Mouse (Mus musculus) E14TG2a.4 (cell line): ENCODE measurements around the gene Notch2.

Source experiments
- H3K27me3 ChIP-seq: 2 replicates; pipeline ENCODE4 v1.6.1; 2014; ENCODE audit warnings: low read length, control low read depth; ENCODE audit not compliant: insufficient read depth
- H3K36me3 ChIP-seq: 2 replicates; pipeline ENCODE4 v1.6.1; 2014; ENCODE audit warnings: low read length, control low read depth; ENCODE audit not compliant: insufficient read depth
- H3K4me1 ChIP-seq: replicated peaks from 2 replicates; pipeline ENCODE4 v1.6.1; 2014; ENCODE audit warnings: low read depth, low read length, control low read depth
- H3K4me3 ChIP-seq: replicated peaks from 2 replicates; pipeline ENCODE4 v1.5.1; 2014; ENCODE audit warnings: mild to moderate bottlenecking, low read length
- H3K9me3 ChIP-seq: 2 replicates; pipeline ENCODE4 v1.6.1; 2014; ENCODE audit warnings: low read length, control low read depth
- CTCF ChIP-seq: conservative IDR thresholded peaks from 2 replicates; pipeline ENCODE4 v1.5.1; 2014; ENCODE audit warnings: low read length
- NANOG ChIP-seq: IDR thresholded peaks from 2 replicates; pipeline ENCODE4 v1.6.1; 2014; ENCODE audit warnings: borderline replicate concordance, low read length, mixed read lengths
- POU5F1 ChIP-seq: IDR thresholded peaks from 2 replicates; pipeline ENCODE4 v1.6.1; 2014; ENCODE audit warnings: low read length, borderline replicate concordance

Notch2 gene

DNA sequence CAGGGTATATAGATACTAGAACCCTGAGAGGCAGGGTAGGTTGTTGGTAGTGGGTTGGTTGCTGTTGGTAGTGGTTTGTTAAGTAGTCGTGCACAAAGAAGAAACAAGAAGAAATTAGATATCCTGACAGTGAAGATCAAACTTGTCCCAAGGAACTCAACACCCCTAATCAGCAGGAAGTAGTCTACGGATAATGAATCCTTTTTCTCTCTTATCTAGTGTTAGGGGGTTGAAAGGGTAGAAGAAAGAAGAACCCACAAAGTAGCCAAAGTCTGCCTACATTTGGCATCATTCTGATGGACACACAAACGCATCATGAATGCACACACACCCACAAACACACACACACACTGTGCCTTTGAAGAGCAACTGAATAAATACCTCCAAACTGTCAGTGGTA is 9.1 kb upstream of the Notch2 start:
- H3K4me3 ChIP-seq = no peak overlapping the region

DNA sequence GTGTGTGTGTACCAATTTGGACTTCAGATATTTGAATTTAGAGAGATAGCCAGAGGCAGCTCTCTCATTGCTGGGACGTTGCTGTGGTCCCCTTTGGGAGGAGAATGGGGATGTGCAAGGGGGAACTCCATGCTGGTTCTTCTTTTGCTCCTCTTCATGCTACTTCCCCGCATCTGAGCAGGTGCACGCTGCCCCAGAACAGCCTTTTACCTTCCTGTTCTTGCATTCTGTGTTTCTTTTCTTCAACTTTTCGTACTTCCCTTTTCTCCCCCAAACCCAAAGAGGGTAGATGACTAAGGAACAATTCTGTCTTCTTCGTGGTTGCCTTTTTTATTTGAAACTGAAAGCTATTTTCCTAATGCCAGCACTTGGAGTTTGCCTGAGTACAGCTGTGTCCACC is 8.0 kb upstream of the Notch2 start:
- H3K27me3 ChIP-seq = peaks cover 12% of the 10 kb centered on the region
- H3K4me1 ChIP-seq = no peaks in the 10 kb centered on the region
- no peaks in the 10 kb centered on the region for H3K36me3 ChIP-seq
- H3K9me3 ChIP-seq = peaks cover 6% of the 10 kb centered on the region; the same call in 1 of the 2 replicates
- H3K4me3 ChIP-seq = no peak overlapping the region
- TF ChIP-seq CTCF (no peak), POU5F1 (no peak)

More for the DNA sequence above, 9.1 kb upstream of the Notch2 start:
- no peaks in the 10 kb centered on the region for H3K4me1 ChIP-seq
- H3K36me3 ChIP-seq = no peaks in the 10 kb centered on the region
- H3K27me3 ChIP-seq = peaks cover 16% of the 10 kb centered on the region
- TF ChIP-seq NANOG (no peak), POU5F1 (no peak), CTCF (no peak)
- H3K9me3 ChIP-seq = peaks cover 6% of the 10 kb centered on the region; the same call in 1 of the 2 replicates

DNA sequence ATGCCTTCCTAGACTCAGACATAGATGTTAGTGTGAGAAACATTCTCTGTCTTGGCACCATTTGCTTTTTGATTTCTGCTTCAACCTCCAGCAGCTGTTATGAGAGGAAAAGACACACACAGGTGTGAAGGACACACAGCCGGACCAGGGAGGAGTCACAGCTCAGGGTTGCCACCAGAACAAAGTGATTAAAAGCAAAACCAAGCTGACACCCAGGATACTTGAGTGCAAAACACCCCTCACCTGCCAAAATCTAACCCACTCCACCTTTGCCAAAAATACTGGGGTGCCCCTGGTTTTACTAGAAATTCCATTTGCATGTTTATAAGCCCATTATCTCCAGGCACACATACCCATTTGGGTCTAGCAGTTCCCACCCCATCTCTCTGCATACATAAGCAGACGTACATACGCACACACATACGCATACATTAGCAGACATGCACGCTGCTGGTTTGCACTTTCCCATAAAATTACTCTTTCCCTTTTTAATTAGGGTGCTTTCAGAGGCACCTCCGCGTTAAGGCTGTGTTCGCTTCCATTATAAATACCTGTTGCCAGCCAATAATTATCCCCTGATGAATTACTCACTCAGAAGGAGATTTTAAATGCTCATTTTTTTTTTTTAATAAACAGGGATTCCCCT is 7.2 kb upstream of the Notch2 start:
- Histone ChIP-seq H3K4me1 (no peaks in the 10 kb centered on the region), H3K27me3 (peaks cover 11% of the 10 kb centered on the region), H3K4me3 (no peak overlapping the region), H3K9me3 (peaks cover 6% of the 10 kb centered on the region; the same call in 1 of the 2 replicates), H3K36me3 (no peaks in the 10 kb centered on the region)
- no peak for TF ChIP-seq CTCF
- no peak for TF ChIP-seq POU5F1
- TF ChIP-seq NANOG = no peak

DNA sequence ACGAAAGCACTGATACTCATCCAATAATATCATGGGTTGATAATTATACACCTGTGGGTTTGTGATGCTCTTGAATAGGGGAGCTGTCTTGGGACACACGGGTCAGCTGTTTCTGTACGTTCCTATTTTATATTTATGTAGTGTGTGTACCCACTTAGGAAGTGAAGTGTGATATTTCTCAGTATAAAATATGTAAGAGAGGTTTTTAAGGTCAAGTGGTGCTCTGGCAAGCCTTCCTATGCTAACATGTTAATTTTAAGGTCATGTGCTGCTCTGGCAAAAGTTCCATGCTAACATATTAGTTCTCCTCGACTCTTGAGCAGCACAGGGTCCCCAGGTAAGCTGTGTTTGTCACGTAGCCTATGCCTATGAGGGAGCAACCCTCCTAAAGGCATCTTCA is 6.4 kb upstream of the Notch2 start:
- peaks cover 3% of the 10 kb centered on the region; the same call in 1 of the 2 replicates for H3K9me3 ChIP-seq
- H3K36me3 ChIP-seq = no peaks in the 10 kb centered on the region
- no peak for TF ChIP-seq NANOG
- TF ChIP-seq POU5F1 = no peak
- TF ChIP-seq CTCF = no peak
- no peaks in the 10 kb centered on the region for H3K4me1 ChIP-seq
- peaks cover 15% of the 10 kb centered on the region for H3K27me3 ChIP-seq
- H3K4me3 ChIP-seq = no peak overlapping the region

DNA sequence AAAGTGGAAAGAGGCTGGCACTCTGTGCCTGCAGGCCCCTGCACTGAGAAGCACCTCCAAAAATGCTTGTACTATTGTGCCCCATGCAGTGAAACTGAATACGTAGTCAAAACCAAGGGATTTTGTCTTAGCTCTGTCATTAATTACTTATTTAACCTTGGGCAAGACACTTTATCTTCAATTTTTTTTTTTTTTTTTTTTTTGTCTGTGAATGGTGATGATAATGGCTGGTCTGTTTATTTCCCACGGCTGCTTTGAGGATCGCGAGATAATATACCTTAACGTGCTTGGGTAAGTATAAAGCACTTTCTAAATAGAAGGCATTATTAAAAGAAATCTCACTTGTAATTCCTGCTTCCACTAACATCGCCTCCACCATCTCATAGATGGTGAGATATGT is 5.2 kb upstream of the Notch2 start:
- Histone ChIP-seq H3K27me3 (peaks cover 24% of the 10 kb centered on the region), H3K9me3 (no peaks in the 10 kb centered on the region), H3K4me3 (no peak overlapping the region), H3K36me3 (no peaks in the 10 kb centered on the region), H3K4me1 (peaks cover 4% of the 10 kb centered on the region; the same call in 1 of the 2 replicates)
- no peak for TF ChIP-seq NANOG
- TF ChIP-seq POU5F1 = no peak

DNA sequence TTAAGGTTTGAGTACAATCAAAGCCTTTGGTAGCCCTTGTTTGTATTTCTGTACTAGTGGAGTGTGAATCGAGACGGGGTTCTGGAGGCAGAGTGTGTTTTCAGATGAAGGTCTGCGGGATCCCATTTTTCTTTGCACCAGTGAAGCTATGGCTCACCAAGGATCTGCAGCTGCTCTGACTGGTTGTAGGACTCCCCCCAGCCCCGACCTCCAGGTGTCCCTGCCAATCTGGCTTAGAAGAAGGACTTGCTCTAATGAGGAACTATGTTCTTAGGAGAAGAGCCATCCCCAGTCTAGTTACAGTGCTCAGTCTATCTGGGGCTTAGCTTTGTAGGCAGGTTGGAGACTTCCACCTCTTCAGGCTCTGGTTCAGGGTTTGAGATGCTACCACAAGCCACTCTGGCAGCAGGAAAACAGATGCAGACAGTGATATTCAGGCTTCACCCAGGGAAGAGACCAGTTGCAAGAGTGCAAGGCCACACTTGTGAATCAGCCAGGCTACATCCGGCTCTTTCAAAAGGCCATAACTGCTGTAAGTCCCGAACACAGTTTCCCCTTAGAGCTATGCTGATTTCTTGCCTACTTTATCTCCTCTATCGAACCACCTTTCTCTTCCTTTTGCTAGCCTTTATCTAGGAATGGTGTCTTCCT is 4.0 kb upstream of the Notch2 start:
- TF ChIP-seq NANOG = no peak
- TF ChIP-seq CTCF = no peak
- no peak for TF ChIP-seq POU5F1
- H3K27me3 ChIP-seq = peaks cover 28% of the 10 kb centered on the region
- H3K9me3 ChIP-seq = no peaks in the 10 kb centered on the region
- no peak overlapping the region for H3K4me3 ChIP-seq
- H3K36me3 ChIP-seq = no peaks in the 10 kb centered on the region
- peaks cover 7% of the 10 kb centered on the region for H3K4me1 ChIP-seq

DNA sequence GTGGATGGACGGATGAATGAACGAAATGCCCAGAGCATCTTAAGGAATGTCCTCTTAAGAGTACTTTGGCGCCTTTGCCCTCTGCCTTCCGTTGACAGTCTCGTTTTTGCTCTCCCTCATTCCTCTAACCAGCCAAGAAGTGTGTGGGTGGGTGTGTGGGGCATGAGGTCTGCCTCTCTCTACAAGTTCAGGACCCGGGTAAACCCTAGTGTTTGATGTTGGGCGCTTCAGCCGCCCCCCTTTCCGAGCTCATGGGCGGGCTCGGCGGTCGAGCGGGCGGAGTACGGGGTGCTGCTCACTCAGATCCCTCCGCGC is 284 bp upstream of the Notch2 start:
- peak overlapping the region; percentile 93 for H3K4me3 ChIP-seq
- peaks cover 12% of the 10 kb centered on the region for H3K4me1 ChIP-seq
- peaks cover 40% of the 10 kb centered on the region for H3K27me3 ChIP-seq
- TF ChIP-seq POU5F1 (no peak), NANOG (no peak), CTCF (no peak)
- H3K36me3 ChIP-seq = no peaks in the 10 kb centered on the region
- H3K9me3 ChIP-seq = peaks cover 11% of the 10 kb centered on the region

DNA sequence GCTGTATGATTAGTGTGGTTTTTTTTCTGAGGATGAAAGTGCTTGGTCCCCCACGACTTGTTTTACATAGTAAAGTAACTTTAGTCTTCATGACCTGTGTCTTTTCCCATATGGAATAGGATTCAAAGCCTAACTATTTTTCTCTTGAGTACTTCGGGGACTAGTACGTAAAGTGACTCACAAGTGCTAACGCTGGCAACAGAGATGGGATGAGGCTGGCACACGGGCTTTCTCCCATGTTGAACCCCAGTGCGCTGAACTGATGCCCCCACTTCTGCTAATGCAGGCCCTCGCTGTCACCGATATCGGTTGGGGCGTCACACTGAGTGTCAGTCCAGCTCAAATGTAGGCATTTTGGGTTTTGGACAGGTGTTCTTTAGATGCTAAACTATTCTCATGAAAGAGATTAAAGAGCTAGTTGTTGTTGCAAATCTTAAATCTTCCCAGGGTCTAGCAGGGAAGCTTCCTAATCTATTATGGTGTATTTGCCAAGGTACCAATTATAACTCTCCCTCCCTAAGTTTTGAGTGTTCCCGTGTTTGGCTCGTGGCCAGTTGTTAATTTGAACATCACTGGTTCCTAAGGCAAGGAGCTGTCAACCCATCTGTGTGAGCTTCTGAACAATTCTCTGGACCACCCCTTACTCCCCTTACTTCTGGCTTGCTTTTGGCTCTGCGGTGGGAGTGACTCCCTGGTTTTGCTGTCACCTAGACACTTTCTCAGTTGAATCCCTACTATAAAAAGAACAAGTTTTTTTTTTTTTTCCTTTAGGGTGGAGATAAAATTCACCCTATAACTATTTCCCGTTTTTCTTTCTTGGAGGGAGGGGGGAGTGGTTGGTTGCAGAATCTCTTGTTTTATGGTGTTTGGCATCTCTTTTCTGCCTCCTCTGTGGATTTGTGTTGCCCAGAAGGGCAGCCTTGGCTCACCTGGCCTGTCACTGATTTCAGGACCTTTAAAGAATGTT is 2.2 kb downstream of the Notch2 start:
- Histone ChIP-seq H3K36me3 (no peaks in the 10 kb centered on the region), H3K4me3 (no peak overlapping the region)

More for the DNA sequence above, 2.2 kb downstream of the Notch2 start:
- TF ChIP-seq POU5F1 (no peak), NANOG (no peak), CTCF (no peak)
- Histone ChIP-seq H3K9me3 (peaks cover 11% of the 10 kb centered on the region), H3K4me1 (peaks cover 28% of the 10 kb centered on the region), H3K27me3 (peaks cover 42% of the 10 kb centered on the region)
